Mouse (Mus musculus) retina, embryonic 14.5 days (tissue): ENCODE measurements around the gene Ktn1.

Source experiments
- DNase-seq: peaks from one replicate; pipeline ENCODE4 v3.0.0-alpha.2; 2015; ENCODE audit warnings: low spot score

Ktn1 gene

GRCm38 (mm10) chr14:47756411-47757065 lies 108.3 kb downstream of the Ktn1 start:
- no peak for DNase-seq

- peak; percentile 39 for DNase-seq
These were observed 116.9 kb downstream of the Ktn1 start for GRCm38 (mm10) chr14:47765192-47765591.

GRCm38 (mm10) chr14:47765796-47766195 lies 117.5 kb downstream of the Ktn1 start:
- DNase-seq: peak; percentile 17

DNA sequence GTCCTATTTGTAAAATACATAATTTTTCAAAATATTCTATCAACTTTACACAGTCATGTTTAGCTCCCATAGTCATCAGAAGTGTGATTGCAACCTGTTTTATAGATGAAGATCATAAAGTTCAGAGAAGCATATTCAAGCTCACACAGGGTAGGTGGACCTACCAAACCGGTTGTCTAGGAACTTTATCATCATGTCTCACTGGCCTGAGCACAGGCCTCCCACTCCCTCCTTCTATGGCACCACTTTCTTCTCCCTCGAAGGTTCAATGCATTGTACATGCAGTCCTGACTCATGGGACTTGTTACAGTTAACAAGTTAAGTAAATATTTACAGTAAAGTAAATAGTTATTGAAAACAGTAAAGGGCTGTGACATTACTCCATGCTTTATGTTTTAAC lies 118.1 kb downstream of the Ktn1 start:
- DNase-seq: no peak

DNA sequence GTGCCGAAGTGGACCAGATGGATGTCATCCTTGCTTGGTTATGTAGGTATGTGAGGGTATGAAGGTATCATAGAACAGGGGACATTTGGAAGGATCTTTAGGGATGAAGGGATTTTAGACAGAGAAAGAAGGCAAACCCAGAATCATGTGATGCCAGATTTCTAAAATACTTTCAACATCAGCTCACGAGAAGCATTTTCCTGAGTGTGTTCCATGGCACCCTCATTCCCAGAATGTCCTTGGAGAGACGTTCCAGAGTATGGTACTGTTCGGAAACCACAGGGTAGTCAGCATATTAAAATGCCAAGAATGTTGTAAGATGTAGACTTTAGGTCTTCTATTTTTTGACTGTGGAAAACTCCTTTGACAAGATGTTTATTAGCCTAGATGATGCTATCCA lies 123.2 kb downstream of the Ktn1 start:
- no peak for DNase-seq

DNA sequence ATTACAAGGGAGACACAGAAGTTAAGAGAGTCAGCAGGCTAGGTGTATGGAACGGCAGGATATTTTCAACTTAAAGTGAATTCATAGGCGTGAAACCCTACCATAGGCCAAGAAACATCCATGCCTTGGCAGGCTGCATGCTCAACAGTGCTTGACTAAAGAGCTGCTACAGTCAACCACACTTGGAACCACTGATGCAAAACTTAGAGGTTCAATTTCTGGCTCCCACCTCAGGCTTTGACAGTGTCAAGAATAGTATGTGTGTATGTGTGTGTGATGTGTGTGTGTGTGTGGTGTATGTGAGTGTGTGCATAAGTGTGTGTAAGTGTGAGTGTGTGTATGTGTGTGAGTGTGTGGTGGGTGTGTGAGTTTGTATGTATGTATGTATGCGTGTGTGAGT lies 127.3 kb downstream of the Ktn1 start:
- DNase-seq: no peak

- no peak for DNase-seq
These were observed 128.2 kb downstream of the Ktn1 start for GRCm38 (mm10) chr14:47776260-47777035.

DNA sequence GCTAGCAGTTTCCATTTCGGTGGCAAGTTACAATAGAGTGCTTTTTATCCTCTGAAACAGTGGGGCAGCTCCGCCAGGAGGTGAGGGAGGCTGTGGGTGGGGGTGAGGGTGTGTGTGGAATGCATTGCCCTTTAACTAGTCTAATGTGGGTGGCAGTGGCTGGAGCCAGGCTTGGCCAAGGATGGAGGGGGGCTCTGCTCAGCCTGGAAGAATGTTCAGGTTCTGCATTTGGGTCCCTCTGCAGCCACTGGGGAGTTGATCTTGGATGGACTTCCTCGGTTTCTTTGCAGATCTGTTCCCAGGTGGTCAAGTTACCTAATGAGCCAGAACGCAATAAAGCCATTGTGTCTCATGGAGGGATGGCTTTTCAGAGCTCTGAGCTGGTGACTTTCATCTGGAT lies 137.9 kb downstream of the Ktn1 start:
- no peak for DNase-seq
